Mouse (Mus musculus) bone marrow macrophage, adult 2 months (primary cell): ENCODE data around the gene Mapk9.

Experiments used
- CTCF ChIP-seq: IDR thresholded peaks from 2 replicates; pipeline ENCODE4 v1.5.1; 2012; ENCODE audit warnings: low read depth, mild to moderate bottlenecking, low read length, moderate library complexity
- POLR2A ChIP-seq: IDR thresholded peaks from 2 replicates; pipeline ENCODE4 v1.6.1; 2012; ENCODE audit warnings: mild to moderate bottlenecking, low read depth, low read length, borderline replicate concordance

DNA sequence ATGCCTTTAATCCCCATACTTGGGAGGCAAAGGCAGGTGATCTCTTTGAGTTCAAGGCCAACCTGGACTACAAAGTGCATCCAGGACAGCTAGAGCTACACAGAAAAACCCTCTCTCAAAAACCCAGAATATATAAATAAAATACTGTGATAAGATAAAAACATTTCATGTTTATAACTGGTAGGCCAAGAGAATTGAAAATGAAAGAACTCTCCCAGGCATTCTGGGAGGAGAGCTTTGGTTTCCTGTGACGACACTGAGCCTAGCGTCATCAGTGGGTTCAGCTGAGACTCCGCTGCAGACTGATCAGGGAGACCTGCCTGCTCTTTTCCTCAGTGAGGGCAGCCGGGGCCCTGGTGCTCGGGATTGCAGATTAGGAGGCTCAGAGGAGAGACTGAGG, 8.6 kb downstream of the Mapk9 start:
- no peak for TF ChIP-seq CTCF
- TF ChIP-seq POLR2A, result no peak
